Mouse (Mus musculus) intestine, embryonic 15.5 days (tissue): ENCODE measurements around the gene Mat2a. TPM values are rescaled to one million over a fixed set of nuclear protein-coding genes. Genes with fewer than 3 reads are reported as not detected.
"Not testable (repeated sequence)": the region's sequence is repeated elsewhere in the genome, so short reads cannot be mapped to it uniquely, and the experiment has no call there.

ENCODE experiments used
- ATAC-seq: fragments of 200-750 bp; cut with Nextera tagmentation; 2 replicates; pipeline ENCODE4 v1.8.0; 2017; ENCODE audit warnings: moderate TSS enrichment, moderate library complexity
- H3K27ac ChIP-seq: fragments of 300-500 bp; sonication (generic); 2 replicates; pipeline ENCODE4 v1.5.1; 2015; ENCODE audit warnings: mild to moderate bottlenecking, inconsistent platforms
- H3K27me3 ChIP-seq: fragments of 300-500 bp; sonication (generic); replicated peaks from 2 replicates; pipeline ENCODE4 v1.6.1; 2015; ENCODE audit warnings: inconsistent platforms
- H3K36me3 ChIP-seq: fragments of 300-500 bp; sonication (generic); 2 replicates; pipeline ENCODE4 v1.6.1; 2015; ENCODE audit warnings: inconsistent platforms
- H3K4me1 ChIP-seq: fragments of 300-500 bp; sonication (generic); replicated peaks from 2 replicates; pipeline ENCODE4 v1.6.1; 2015; ENCODE audit warnings: inconsistent platforms
- H3K4me2 ChIP-seq: fragments of 300-500 bp; sonication (generic); replicated peaks from 2 replicates; pipeline ENCODE4 v1.6.1; 2015; ENCODE audit warnings: mild to moderate bottlenecking, inconsistent platforms
- H3K4me3 ChIP-seq: fragments of 300-500 bp; sonication (generic); replicated peaks from 2 replicates; pipeline ENCODE4 v1.5.1; 2015; ENCODE audit warnings: inconsistent platforms
- H3K9ac ChIP-seq: fragments of 300-500 bp; sonication (generic); 2 replicates; pipeline ENCODE4 v1.6.1; 2015; ENCODE audit warnings: inconsistent platforms
- H3K9me3 ChIP-seq: fragments of 300-500 bp; sonication (generic); 2 replicates; pipeline ENCODE4 v1.6.1; 2016; ENCODE audit warnings: inconsistent platforms
- WGBS: fragments of 180-500 bp; shearing (Covaris S2); methylation state at CpG from one replicate; pipeline ENCODE4 v1.1.7; 2015; 5-methylcytosine and 5-hydroxymethylcytosine counted together
- polyA plus RNA-seq: library from polyadenylated mRNA; unstranded; fragments of >200 nt; fragmentation: Nextera tagmentation; extraction: Ambion mirVana; gene quantifications from 2 replicates; pipeline ENCODE4 v1.2.1, GENCODE M21; 2015

Mat2a gene
- polyA plus RNA-seq, result 290 and 308 TPM in 2 replicates

DNA sequence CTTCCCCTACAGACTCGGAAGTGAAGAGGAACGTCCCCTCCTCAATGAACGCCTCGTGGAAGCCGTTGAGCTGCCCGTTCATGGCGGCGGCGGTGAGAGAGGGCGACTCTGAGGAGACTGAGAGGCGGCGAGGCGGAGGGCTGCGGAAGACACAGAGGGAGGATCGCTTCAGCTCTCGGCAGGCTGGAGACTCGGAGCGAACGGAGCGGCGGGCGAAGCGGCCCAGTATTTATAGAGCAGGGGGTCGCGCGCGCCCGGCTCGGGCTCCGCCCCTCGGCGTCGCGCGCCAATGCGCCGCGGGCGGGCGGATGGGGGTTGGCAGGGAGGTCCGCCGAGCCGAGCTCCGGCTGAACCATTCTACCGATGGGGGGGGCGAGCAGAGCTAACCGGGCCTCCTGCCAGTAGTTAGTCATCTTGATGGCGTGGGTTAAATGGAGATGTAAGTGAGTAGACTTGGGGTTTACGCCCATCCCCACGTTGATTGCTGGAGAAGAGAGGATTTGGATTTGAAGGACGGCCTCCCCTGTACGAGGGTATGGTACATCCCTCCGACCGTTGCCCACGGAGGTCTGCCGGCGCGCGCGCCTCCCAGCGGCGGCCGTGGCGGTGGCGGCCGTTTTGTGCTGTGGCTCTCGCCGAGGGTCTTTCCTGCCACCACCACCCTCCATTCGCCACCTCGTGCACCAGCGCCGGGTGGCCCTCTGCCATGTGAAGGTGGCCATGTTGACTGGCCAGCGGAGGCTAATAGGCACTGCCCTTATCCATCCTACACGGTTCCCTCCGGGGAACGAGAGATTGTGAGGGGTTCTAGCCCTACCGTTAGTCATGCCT, at the start of gene Mat2a:
Gene Mat2a, minus strand, starts transcription at position 204 of the 831 bp plus-strand sequence.
- ATAC-seq, result peak; percentile 93
- H3K27ac ChIP-seq, result peak within 1 kb of the TSS; percentile 96
- no peaks in the 10 kb centered on the region for H3K9me3 ChIP-seq
- peak within 1 kb of the TSS; percentile 80 for H3K4me2 ChIP-seq
- peaks cover 5% of the 10 kb centered on the region; the same call in 1 of the 2 replicates for H3K4me1 ChIP-seq
- peak within 1 kb of the TSS; percentile 67 for H3K4me3 ChIP-seq
- peak within 1 kb of the TSS; percentile 87 for H3K9ac ChIP-seq
- WGBS, result under 1% methylated on average over 77 of the region's 77 CpGs
- H3K27me3 ChIP-seq, result no peaks in the 10 kb centered on the region
- peaks cover 15% of the 10 kb centered on the region for H3K36me3 ChIP-seq

DNA sequence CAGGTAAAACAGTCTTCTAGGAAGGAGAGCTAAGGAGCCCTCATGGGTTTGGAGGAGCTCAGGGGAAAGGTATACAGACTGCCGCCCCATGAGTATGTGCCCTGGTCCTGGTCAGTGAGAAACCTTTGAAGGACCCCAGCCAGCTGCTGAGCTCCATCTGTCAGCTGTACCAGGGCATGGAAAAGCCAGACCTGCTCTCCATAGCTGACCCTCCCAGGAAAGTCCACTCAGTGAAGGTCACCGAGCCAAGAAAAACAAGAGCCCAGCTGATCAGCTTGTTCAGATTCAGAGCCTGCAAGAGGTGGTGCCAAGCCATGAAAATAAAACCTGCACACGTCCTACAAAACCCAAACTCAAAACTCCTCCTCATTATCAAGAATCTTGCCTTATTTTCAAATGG, 49.5 kb upstream of the Mat2a start:
- 65% methylated on average over 3 of the region's 3 CpGs for WGBS
- Histone ChIP-seq H3K9ac (no peak overlapping the region), H3K9me3 (no peaks in the 10 kb centered on the region), H3K4me1 (0 out of 2 replicates have a peak, but pooled peaks cover 3% of the 10 kb centered on the region), H3K27ac (no peak overlapping the region), H3K36me3 (no peaks in the 10 kb centered on the region), H3K27me3 (no peaks in the 10 kb centered on the region), H3K4me2 (no peak overlapping the region), H3K4me3 (no peak overlapping the region)
- ATAC-seq, result no peak

DNA sequence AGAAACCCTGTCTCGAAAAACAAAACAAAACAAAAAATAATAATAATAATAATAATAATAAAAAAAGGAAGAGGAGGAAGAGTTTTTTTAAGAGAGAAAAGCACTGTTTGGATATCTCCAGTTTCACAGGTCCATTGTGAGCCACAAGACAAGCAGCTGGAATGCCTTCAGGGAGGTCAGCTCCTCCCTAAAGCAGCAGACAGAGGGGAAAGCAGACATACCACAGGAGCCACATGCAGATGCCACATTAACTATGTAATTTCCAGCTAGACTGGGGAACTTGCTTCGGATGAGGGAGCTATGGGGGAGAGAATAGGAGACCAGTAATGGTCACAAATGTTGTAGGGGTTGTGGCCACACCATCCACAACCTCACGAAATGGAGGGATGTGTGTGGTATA, 47.9 kb upstream of the Mat2a start:
- Histone ChIP-seq H3K9me3 (no peaks in the 10 kb centered on the region), H3K4me3 (no peak overlapping the region), H3K9ac (no peak overlapping the region), H3K27ac (no peak overlapping the region), H3K36me3 (no peaks in the 10 kb centered on the region), H3K4me1 (0 out of 2 replicates have a peak, but pooled peaks cover 3% of the 10 kb centered on the region), H3K27me3 (no peaks in the 10 kb centered on the region), H3K4me2 (no peak overlapping the region)
- ATAC-seq, result no peak
- 52% methylated on average over 3 of the region's 3 CpGs for WGBS

DNA sequence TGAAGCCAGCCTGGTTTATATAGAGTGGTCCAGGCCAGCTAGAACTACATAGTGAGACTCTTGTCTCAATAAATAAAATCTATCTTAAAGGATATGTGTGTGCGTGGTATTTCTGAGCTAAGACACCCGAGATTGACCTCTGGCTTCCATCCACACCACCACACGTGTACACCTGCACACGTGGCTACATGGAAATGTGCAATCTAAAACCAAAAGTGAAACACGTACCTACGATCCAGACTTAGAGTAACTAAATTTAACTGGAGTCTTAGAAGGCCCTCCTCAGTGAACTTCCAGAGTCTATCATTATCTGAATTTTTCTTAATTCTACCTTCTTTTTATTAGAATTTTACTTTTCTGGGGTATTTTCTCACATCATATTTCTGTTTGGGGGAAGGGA, 46.9 kb upstream of the Mat2a start:
- Histone ChIP-seq H3K27me3 (no peaks in the 10 kb centered on the region), H3K9me3 (no peaks in the 10 kb centered on the region), H3K4me3 (no peak overlapping the region), H3K36me3 (no peaks in the 10 kb centered on the region), H3K27ac (no peak overlapping the region), H3K4me2 (no peak overlapping the region), H3K4me1 (0 out of 2 replicates have a peak, but pooled peaks cover under 1% of the 10 kb centered on the region), H3K9ac (no peak overlapping the region)
- WGBS, result 90% methylated on average over 6 of the region's 6 CpGs
- no peak for ATAC-seq

DNA sequence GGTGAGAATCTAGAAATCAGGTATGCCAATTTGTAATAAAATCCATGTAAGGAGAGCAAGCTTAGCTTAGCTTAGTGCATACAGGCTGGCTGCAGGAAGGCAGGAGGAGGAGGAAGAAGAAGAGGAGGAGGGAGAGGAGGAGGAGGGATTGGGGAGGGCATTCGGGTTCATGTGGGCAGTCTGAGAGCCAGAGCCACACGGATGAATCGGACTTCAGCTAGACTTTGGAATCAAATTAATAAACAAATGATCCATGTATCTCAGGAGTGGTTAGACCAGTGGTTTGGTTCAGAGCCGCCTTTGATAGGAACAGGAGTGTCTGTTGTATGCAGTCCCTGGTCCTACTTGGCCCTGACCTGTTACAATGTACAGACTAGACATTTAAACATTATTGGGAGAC, 45.5 kb upstream of the Mat2a start:
- no peaks in the 10 kb centered on the region for H3K27me3 ChIP-seq
- no peaks in the 10 kb centered on the region for H3K4me1 ChIP-seq
- no peak overlapping the region for H3K4me3 ChIP-seq
- H3K4me2 ChIP-seq, result no peak overlapping the region
- no peak for ATAC-seq
- H3K36me3 ChIP-seq, result no peaks in the 10 kb centered on the region
- no peak overlapping the region for H3K27ac ChIP-seq
- WGBS, result 54% methylated on average over 4 of the region's 4 CpGs
- H3K9ac ChIP-seq, result no peak overlapping the region
- H3K9me3 ChIP-seq, result no peaks in the 10 kb centered on the region

DNA sequence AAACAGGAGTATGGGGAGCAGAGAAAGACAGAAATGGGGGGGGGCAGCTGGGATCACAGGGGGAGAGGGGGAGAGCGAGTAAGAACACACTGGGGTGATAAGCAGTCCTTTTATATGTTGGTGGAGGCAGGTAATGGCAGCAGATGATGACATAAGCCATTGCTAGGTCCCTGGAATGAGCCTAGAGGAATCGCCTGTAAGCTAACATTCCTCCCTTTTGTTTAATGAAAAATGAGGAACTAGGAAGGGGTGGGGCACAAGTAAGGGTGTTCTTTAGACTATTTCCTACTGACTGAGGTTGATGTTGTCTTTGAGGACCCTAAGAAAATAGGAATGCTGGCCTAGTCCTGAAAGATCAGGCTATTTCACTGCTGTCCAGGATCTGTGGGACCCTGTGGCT, 42.8 kb upstream of the Mat2a start:
- H3K27ac ChIP-seq, result no peak overlapping the region
- no peak for ATAC-seq
- H3K4me2 ChIP-seq, result no peak overlapping the region
- no peak overlapping the region for H3K9ac ChIP-seq
- H3K4me3 ChIP-seq, result no peak overlapping the region
- no peaks in the 10 kb centered on the region for H3K4me1 ChIP-seq
- no peaks in the 10 kb centered on the region for H3K9me3 ChIP-seq
- no peaks in the 10 kb centered on the region for H3K27me3 ChIP-seq
- no peaks in the 10 kb centered on the region for H3K36me3 ChIP-seq
- 55% methylated on average over 2 of the region's 2 CpGs for whole genome bisulfite sequencing

DNA sequence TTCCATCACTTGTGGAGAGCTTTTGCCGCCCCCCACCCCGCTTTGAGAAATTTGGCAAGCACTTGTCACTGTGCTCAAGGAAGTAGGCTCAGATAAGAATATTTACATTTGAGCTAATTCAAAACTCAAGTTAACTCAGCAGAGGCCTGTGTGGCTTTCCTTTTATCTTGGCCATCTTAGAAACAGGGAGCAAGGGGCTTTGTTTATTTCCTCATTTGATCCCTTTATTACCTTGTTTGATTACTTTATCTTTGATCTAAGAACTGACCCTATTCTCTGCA, 41.0 kb upstream of the Mat2a start:
- Histone ChIP-seq H3K4me1 (peaks cover 2% of the 10 kb centered on the region; the same call in 1 of the 2 replicates), H3K9ac (no peak overlapping the region), H3K36me3 (no peaks in the 10 kb centered on the region), H3K9me3 (no peaks in the 10 kb centered on the region), H3K27ac (no peak overlapping the region), H3K27me3 (no peaks in the 10 kb centered on the region), H3K4me3 (no peak overlapping the region), H3K4me2 (no peak overlapping the region)
- 53% methylated on average over 2 of the region's 2 CpGs for WGBS
- peak; percentile 17; the same call in 1 of the 2 replicates for ATAC-seq

DNA sequence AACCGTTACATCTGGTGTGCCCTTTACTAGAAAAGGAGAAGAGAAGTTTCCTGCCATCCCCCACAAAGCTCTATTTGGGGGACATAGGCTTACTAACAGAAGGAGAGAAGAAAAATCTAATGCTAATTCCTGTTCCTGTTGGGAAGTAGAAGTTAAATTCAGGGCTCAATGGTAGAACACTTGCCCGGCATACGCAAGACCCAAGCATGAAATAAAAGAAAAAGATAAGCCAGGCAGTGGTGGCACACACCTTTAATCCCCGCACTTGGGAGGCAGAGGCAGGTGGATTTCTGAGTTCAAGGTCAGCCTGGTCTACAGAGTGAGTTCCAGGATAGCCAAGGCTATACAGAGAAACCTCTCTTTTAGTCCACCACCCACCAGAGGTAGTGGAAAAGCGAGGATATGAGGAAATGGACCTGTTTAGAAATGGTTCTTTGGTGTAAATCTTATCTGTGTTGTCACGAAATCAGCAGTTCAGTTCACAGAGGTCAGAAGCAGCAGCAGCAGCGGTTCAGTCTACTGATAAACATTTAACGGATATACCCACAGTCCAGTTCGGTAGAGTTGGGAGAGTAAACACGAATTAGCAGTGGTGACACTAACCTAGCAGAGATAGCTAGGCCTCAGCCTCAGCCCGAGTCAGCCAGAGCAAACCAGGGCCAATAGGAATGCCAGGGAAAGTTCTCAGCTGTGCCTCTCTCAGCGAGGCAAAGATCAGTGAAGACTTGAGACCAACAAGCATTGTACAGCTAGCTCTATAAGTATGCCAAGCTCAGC, 40.5 kb upstream of the Mat2a start:
- Histone ChIP-seq H3K4me2 (no peak overlapping the region), H3K27me3 (no peaks in the 10 kb centered on the region), H3K9ac (no peak overlapping the region), H3K4me3 (no peak overlapping the region), H3K36me3 (no peaks in the 10 kb centered on the region), H3K27ac (no peak overlapping the region), H3K9me3 (no peaks in the 10 kb centered on the region), H3K4me1 (peaks cover 3% of the 10 kb centered on the region; the same call in 1 of the 2 replicates)
- 0 out of 2 replicates have a peak, but pooled peaks have one; percentile 31 for ATAC-seq
- WGBS, result 74% methylated on average over 12 of the region's 12 CpGs

DNA sequence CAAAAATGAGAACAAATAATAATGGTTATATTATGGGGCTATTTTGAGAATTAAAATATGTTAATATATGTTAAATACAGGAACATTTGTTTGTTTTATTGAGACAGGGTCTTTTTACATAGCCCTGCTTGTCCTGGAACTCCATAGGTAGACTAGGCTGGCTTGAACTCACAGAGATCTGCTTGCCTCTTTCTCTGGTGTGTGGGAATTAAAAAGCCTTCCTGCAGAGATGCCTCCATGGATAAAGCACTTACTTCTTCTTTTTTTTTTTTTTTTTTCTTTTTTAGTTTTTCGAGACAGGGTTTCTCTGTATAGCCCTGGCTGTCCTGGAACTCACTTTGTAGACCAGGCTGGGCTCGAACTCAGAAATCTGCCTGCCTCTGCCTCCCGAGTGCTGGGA, 39.3 kb upstream of the Mat2a start:
- H3K4me3 ChIP-seq, H3K27me3 ChIP-seq, H3K36me3 ChIP-seq, H3K9me3 ChIP-seq, H3K9ac ChIP-seq, H3K4me2 ChIP-seq, ATAC-seq, H3K4me1 ChIP-seq, H3K27ac ChIP-seq: not testable (repeated sequence)
- 89% methylated on average over 3 of the region's 3 CpGs for WGBS

DNA sequence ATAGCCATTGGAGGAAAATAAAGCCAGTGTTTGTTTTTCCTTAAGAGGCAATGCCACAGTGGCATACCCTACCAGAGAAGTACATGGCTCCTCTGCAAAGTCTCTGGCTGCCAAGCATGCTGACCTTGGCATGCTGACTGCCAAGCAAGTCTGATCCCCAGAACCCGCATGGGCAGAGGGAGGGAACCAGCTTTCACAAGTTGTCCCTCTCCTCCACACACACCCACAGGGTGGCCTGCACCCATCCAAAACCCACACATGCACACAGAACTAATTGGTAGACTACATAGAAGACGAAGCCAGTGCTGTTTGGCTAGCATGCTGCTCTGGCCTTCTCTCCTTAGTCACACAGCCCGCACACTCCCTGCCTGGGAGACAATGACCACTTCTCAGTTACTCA, 38.3 kb upstream of the Mat2a start:
- H3K9me3 ChIP-seq, result no peaks in the 10 kb centered on the region
- no peaks in the 10 kb centered on the region for H3K27me3 ChIP-seq
- ATAC-seq, result no peak
- H3K27ac ChIP-seq, result no peak overlapping the region
- WGBS, result 91% methylated on average over 3 of the region's 3 CpGs
- no peak overlapping the region for H3K4me2 ChIP-seq
- H3K9ac ChIP-seq, result no peak overlapping the region
- no peaks in the 10 kb centered on the region for H3K36me3 ChIP-seq
- peaks cover 6% of the 10 kb centered on the region; the same call in 1 of the 2 replicates for H3K4me1 ChIP-seq
- no peak overlapping the region for H3K4me3 ChIP-seq

DNA sequence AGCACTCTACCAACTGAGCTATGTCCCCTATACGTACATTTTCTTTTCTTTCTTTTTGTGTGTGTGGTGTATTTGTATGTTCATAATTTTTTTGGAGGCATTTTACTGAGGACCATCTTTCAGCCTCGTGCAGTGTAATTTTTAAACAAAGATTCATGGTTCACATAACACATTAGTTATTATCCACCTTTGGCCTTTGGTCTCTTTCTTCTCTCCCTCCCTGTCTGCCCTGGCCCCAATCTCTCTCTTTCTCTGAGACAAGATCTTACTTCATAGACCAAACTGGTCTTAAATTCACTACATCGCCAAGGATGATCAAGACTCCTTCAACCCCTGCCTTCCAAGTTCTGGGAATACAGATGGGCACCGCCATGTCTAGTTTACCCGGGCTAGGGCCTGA, 37.5 kb upstream of the Mat2a start:
- Histone ChIP-seq H3K4me2 (no peak overlapping the region), H3K36me3 (no peaks in the 10 kb centered on the region), H3K27ac (no peak overlapping the region), H3K4me1 (peaks cover 6% of the 10 kb centered on the region; the same call in 1 of the 2 replicates), H3K9ac (no peak overlapping the region), H3K9me3 (no peaks in the 10 kb centered on the region), H3K4me3 (no peak overlapping the region), H3K27me3 (no peaks in the 10 kb centered on the region)
- 92% methylated on average over 5 of the region's 5 CpGs for WGBS
- no peak for ATAC-seq

DNA sequence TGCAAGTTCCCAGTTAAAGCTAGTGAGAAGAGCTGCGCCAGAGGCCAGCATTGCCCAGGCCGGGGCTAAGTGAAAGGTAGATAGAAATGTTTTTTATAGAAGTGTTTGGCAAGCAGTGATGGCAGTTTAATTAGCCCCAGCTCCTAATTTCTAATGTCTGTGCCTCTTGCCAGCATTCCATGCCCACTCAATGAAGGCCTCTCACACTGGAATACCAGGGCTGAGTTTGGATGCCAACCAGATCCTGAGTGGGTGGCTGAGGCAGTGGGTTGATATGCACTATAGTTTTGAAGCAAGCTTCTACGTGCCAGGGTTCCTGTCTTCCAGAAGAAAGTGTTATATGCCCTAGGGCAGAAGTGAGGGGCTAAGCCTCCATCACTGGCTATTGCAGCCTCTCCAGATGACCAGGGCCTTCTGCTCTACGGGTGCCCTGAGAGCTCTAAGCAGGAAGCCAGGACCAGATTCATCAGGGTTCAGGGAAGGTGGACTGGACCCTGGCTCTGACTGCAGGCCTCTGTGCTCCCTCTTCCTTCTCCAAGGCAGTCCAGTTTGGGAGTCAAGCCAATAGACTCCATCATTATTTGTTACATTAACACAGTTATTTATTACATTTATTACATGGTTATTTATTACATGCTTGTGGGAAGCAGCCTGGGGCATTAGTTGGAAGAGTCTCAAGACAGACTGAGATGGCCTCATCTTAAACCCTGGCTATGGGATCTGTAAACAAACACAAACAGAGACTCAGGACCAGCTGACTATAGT, 36.0 kb upstream of the Mat2a start:
- Histone ChIP-seq H3K9ac (no peak overlapping the region), H3K9me3 (no peaks in the 10 kb centered on the region), H3K36me3 (no peaks in the 10 kb centered on the region), H3K4me2 (no peak overlapping the region), H3K27me3 (no peaks in the 10 kb centered on the region), H3K27ac (no peak overlapping the region), H3K4me3 (no peak overlapping the region), H3K4me1 (peaks cover 6% of the 10 kb centered on the region; the same call in 1 of the 2 replicates)
- WGBS, result 80% methylated on average over 4 of the region's 4 CpGs
- no peak for ATAC-seq
